Mouse (Mus musculus) embryonic facial prominence, embryonic 13.5 days (tissue): ENCODE data around the gene Celf2. TPM values are rescaled to one million over a fixed set of nuclear protein-coding genes. Genes with fewer than 3 reads are reported as not detected.

Source experiments
- ATAC-seq: fragments of 200-750 bp; cut with Nextera tagmentation; 2 replicates; pipeline ENCODE4 v1.8.0; 2017; ENCODE audit warnings: low read depth; ENCODE audit not compliant: insufficient number of reproducible peaks, insufficient read depth, low FRiP score, low TSS enrichment
- H3K27ac ChIP-seq: fragments of 300-500 bp; sonication (generic); 2 replicates; pipeline ENCODE4 v1.5.1; 2015; ENCODE audit warnings: moderate library complexity, mild to moderate bottlenecking, inconsistent platforms
- H3K27me3 ChIP-seq: fragments of 300-500 bp; sonication (generic); 2 replicates; pipeline ENCODE4 v1.6.1; 2015; ENCODE audit warnings: mild to moderate bottlenecking, inconsistent platforms
- H3K36me3 ChIP-seq: fragments of 300-500 bp; sonication (generic); 2 replicates; pipeline ENCODE4 v1.6.1; 2015; ENCODE audit warnings: mild to moderate bottlenecking, inconsistent platforms
- H3K4me1 ChIP-seq: fragments of 300-500 bp; sonication (generic); 2 replicates; pipeline ENCODE4 v1.6.1; 2015; ENCODE audit warnings: inconsistent platforms
- H3K4me2 ChIP-seq: fragments of 300-500 bp; sonication (generic); 2 replicates; pipeline ENCODE4 v1.6.1; 2015; ENCODE audit warnings: moderate library complexity, mild to moderate bottlenecking, inconsistent platforms
- H3K4me3 ChIP-seq: fragments of 300-500 bp; sonication (generic); 2 replicates; pipeline ENCODE4 v1.5.1; 2015; ENCODE audit warnings: mild to moderate bottlenecking, inconsistent platforms
- H3K9ac ChIP-seq: fragments of 300-500 bp; sonication (generic); 2 replicates; pipeline ENCODE4 v1.6.1; 2015; ENCODE audit warnings: mild to moderate bottlenecking, inconsistent platforms
- H3K9me3 ChIP-seq: fragments of 300-500 bp; sonication (generic); 2 replicates; pipeline ENCODE4 v1.6.1; 2016; ENCODE audit warnings: inconsistent platforms
- WGBS: fragments of 180-500 bp; shearing (Covaris S2); methylation state at CpG from one replicate; pipeline ENCODE4 v1.1.7; 2015; ENCODE audit warnings: mixed read lengths; 5-methylcytosine and 5-hydroxymethylcytosine counted together
- polyA plus RNA-seq: library from polyadenylated mRNA; unstranded; fragments of >200 nt; fragmentation: Nextera tagmentation; extraction: Ambion mirVana; gene quantifications from 2 replicates; pipeline ENCODE4 v1.2.1, GENCODE M21; 2015

Gene Celf2
- polyA plus RNA-seq, 1 experiment from 2014 or later: 43.6 TPM

- Histone ChIP-seq H3K9me3 (no peaks in the 10 kb centered on the region), H3K36me3 (no peaks in the 10 kb centered on the region), H3K4me3 (no peak overlapping the region), H3K4me2 (no peak overlapping the region), H3K4me1 (no peaks in the 10 kb centered on the region), H3K27me3 (no peaks in the 10 kb centered on the region), H3K9ac (no peak overlapping the region), H3K27ac (no peak overlapping the region)
- ATAC-seq: no peak
- WGBS: 88% methylated on average over 2 of the region's 2 CpGs
Observed at GRCm38 (mm10) chr2:7233411-7233810, 276.0 kb downstream of the Celf2 start.

GRCm38 (mm10) chr2:7226785-7227184 is 282.6 kb downstream of the Celf2 start:
- Histone ChIP-seq H3K27me3 (no peaks in the 10 kb centered on the region), H3K9me3 (no peaks in the 10 kb centered on the region), H3K4me1 (no peaks in the 10 kb centered on the region; the same call in 1 of the 2 replicates), H3K36me3 (no peaks in the 10 kb centered on the region), H3K9ac (no peak overlapping the region), H3K4me2 (no peak overlapping the region), H3K27ac (no peak overlapping the region), H3K4me3 (no peak overlapping the region)
- WGBS: 83% methylated on average over 7 of the region's 7 CpGs
- no peak for ATAC-seq

DNA sequence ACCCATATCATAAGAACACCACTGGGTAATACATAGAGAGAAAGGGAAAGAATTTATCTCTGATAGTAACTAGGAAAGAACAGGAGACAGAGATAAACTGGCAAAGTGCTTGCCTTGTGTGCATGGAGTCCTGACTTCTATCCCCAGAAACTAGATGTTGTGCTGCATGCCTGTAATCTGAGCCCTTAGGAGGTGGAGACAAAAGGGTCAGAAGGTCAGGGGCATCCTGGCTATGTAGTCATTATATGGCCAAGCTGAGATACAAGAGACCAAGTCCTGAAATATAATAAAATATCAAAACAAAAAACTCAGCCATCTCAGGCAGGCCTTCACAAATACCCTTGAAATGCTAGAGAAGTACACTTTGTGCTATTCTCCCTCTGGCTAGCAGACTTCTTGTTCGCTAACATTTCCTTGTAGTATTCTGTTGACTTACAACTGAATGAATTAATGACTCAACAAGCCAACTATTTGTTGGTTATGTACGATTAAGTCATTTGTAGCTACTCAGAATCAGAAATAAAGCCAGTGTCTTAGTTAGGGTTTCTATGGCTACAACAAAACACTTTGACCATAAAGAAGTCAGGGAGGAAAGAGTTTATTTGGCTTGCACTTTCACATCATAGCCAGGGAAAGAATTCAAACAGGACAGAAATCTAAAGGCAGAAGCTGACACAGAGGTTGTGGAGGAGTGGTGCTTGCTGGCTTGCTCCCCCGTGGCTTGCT is 284.9 kb downstream of the Celf2 start:
- no peak overlapping the region for H3K4me3 ChIP-seq
- H3K27ac ChIP-seq: no peak overlapping the region
- 72% methylated on average over 3 of the region's 3 CpGs for WGBS
- no peak overlapping the region for H3K4me2 ChIP-seq
- no peak for ATAC-seq
- H3K36me3 ChIP-seq: no peaks in the 10 kb centered on the region
- H3K27me3 ChIP-seq: no peaks in the 10 kb centered on the region
- H3K9ac ChIP-seq: no peak overlapping the region
- no peaks in the 10 kb centered on the region; the same call in 1 of the 2 replicates for H3K4me1 ChIP-seq
- H3K9me3 ChIP-seq: no peaks in the 10 kb centered on the region

DNA sequence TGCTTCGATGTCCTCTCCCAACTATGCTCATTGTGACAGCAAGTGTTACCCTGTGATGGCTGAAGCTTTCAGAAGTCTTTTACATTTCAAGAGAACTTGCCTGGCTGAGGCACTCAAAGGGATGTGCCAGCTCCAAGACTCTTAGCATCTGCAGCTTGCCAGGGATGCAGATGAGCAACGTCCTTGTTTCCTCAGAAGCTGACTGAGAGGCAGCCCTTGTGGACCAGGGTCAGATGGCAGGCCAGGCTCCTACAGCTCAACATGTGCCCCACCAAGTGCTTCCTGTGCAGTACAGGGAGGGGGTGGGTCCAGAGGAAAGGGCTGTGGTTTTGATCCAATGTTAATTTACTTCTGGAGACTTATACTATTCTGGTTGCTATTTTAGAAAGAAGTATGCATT is 285.8 kb downstream of the Celf2 start:
- Histone ChIP-seq H3K4me2 (no peak overlapping the region), H3K4me3 (no peak overlapping the region), H3K36me3 (no peaks in the 10 kb centered on the region), H3K9ac (no peak overlapping the region), H3K9me3 (no peaks in the 10 kb centered on the region), H3K4me1 (no peaks in the 10 kb centered on the region; the same call in 1 of the 2 replicates), H3K27ac (no peak overlapping the region), H3K27me3 (no peaks in the 10 kb centered on the region)
- ATAC-seq: no peak
- 31% methylated on average over 2 of the region's 2 CpGs for WGBS

GRCm38 (mm10) chr2:7222886-7223285 is 286.5 kb downstream of the Celf2 start:
- Histone ChIP-seq H3K27me3 (no peaks in the 10 kb centered on the region), H3K9me3 (no peaks in the 10 kb centered on the region), H3K4me2 (no peak overlapping the region), H3K27ac (no peak overlapping the region), H3K9ac (no peak overlapping the region), H3K36me3 (no peaks in the 10 kb centered on the region), H3K4me1 (no peaks in the 10 kb centered on the region; the same call in 1 of the 2 replicates), H3K4me3 (no peak overlapping the region)
- ATAC-seq: no peak
- WGBS: 76% methylated on average over 6 of the region's 6 CpGs

DNA sequence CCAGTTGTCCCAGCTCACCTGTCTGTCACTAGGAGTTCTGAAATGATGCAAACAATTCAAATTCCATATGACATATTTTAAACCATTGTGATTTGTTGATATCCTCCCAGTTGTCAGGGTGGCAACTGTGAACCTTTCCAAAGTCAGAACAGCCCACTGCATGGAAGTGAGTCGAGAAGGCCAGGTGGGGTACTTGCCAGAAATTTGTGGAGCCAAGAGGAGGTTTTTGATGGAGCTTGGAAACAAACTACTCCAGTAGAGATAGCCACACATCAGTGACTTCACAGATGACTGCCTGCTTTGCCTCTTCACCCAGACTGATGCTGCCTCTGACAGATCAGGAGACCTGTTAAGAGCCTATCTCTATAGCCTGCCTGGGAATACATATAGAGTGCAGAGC is 287.5 kb downstream of the Celf2 start:
- Histone ChIP-seq H3K36me3 (no peaks in the 10 kb centered on the region), H3K4me3 (no peak overlapping the region), H3K27me3 (no peaks in the 10 kb centered on the region), H3K27ac (no peak overlapping the region), H3K9me3 (no peaks in the 10 kb centered on the region), H3K9ac (no peak overlapping the region), H3K4me2 (no peak overlapping the region), H3K4me1 (no peaks in the 10 kb centered on the region; the same call in 1 of the 2 replicates)
- ATAC-seq: no peak
- WGBS: 95% methylated on average over 1 of the region's 1 CpGs

- no peak for ATAC-seq
Observed at GRCm38 (mm10) chr2:7218101-7218500, 291.3 kb downstream of the Celf2 start.

DNA sequence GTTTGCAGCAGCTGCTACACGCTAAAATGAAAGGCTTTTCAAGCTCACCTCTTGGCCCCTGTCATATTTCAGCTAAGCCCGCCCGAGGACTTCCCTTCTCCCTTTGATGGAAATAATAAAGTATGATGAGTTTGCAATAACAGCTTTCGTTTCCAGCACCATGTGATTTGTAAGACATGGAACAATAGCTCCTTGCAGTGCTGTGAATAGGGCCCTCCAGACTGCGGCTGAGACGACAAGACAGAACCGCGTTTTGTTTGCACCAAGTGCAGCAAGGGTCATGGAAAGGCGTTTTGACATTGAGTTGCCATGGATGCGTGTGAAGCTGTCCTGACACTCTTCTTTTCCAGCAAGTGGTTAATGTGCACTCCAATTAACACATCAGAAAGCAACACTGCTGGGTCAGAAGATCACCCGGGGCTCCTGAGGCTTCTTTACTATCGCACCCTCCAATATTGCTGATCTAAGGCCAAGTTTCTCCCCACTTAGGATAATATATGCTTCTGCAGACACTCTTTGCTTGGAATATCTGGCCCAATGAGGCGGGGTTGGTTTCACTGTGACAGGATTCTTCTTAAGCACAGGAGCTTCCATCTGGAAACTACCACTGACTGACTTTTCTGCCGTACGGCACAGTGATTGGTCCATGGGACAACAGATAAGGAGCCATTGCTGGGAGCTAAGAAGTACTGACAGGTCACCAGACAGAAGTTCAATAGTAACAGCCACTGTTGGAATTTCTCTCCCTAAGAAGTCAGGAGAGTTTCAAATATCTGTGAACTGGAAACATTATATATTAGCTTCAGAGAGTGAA is 301.5 kb downstream of the Celf2 start:
- Histone ChIP-seq H3K9me3 (no peaks in the 10 kb centered on the region), H3K4me2 (no peak overlapping the region), H3K36me3 (no peaks in the 10 kb centered on the region), H3K4me3 (no peak overlapping the region), H3K9ac (no peak overlapping the region), H3K27ac (no peak overlapping the region), H3K27me3 (no peaks in the 10 kb centered on the region), H3K4me1 (no peaks in the 10 kb centered on the region)
- ATAC-seq: no peak
- WGBS: 73% methylated on average over 15 of the region's 15 CpGs

More at GRCm38 (mm10) chr2:7218101-7218500, 291.3 kb downstream of the Celf2 start:
- no peaks in the 10 kb centered on the region for H3K36me3 ChIP-seq
- H3K4me2 ChIP-seq: no peak overlapping the region
- H3K4me3 ChIP-seq: no peak overlapping the region
- no peaks in the 10 kb centered on the region for H3K27me3 ChIP-seq
- H3K9ac ChIP-seq: no peak overlapping the region
- H3K4me1 ChIP-seq: no peaks in the 10 kb centered on the region
- H3K9me3 ChIP-seq: no peaks in the 10 kb centered on the region
- no peak overlapping the region for H3K27ac ChIP-seq
- WGBS: 93% methylated on average over 2 of the region's 2 CpGs

DNA sequence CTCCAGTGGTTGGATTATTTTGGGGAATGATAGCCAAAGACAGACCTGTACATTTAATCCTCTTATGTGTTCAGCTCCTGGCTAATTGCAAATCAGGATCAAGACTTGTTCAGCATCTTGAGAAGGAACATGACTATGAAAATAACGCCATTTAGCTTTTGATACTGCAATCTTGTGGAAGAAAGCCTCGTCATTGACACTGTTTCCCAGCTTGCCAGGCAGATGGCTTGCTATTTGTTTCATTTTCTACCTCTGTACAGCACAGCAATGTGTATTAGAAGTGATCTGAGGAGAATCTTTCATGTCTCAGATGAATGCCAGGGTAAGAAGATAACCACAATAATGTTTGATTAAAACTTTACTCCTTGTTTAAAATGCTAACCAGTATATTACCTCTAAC is 315.9 kb downstream of the Celf2 start:
- Histone ChIP-seq H3K4me1 (no peaks in the 10 kb centered on the region), H3K27me3 (no peaks in the 10 kb centered on the region), H3K9ac (no peak overlapping the region), H3K9me3 (no peaks in the 10 kb centered on the region), H3K4me3 (no peak overlapping the region), H3K27ac (no peak overlapping the region), H3K4me2 (no peak overlapping the region), H3K36me3 (no peaks in the 10 kb centered on the region)
- no peak for ATAC-seq
- WGBS: 76% methylated on average over 2 of the region's 2 CpGs

GRCm38 (mm10) chr2:7179186-7179585 is 330.2 kb downstream of the Celf2 start:
- H3K27me3 ChIP-seq: no peaks in the 10 kb centered on the region
- 65% methylated on average over 1 of the region's 1 CpGs for WGBS
- H3K36me3 ChIP-seq: no peaks in the 10 kb centered on the region
- no peak overlapping the region for H3K9ac ChIP-seq
- no peak overlapping the region for H3K4me3 ChIP-seq
- H3K27ac ChIP-seq: no peak overlapping the region
- no peaks in the 10 kb centered on the region for H3K4me1 ChIP-seq
- H3K4me2 ChIP-seq: no peak overlapping the region
- no peak for ATAC-seq
- H3K9me3 ChIP-seq: no peaks in the 10 kb centered on the region

GRCm38 (mm10) chr2:7173271-7174064 is 335.9 kb downstream of the Celf2 start:
- Histone ChIP-seq H3K27ac (no peak overlapping the region), H3K9me3 (no peaks in the 10 kb centered on the region), H3K36me3 (no peaks in the 10 kb centered on the region), H3K4me2 (no peak overlapping the region), H3K4me1 (no peaks in the 10 kb centered on the region), H3K27me3 (no peaks in the 10 kb centered on the region), H3K4me3 (no peak overlapping the region), H3K9ac (no peak overlapping the region)
- no peak for ATAC-seq
- WGBS: 85% methylated on average over 11 of the region's 11 CpGs
